9 mouse cellular contexts compared by ENCODE assay signal in genomic region chr10:82986251-82986992, GRCm38 (mm10). TPM values are rescaled to one million over a fixed set of nuclear protein-coding genes. Genes with fewer than 3 reads are reported as not detected.
A peak's percentile ranks its signal among the peaks of the same experiment; 100 is the strongest.
DNase-seq lines count a peak whose midpoint lies in the region; ATAC-seq lines count a peak whose summit lies in the region.
"Had no signal": no experiment of that assay in that cellular context is flagged by ENCODE, and none has a peak within 500 bp of the region (broad histone marks: within the 10 kb centered on the region; RNA-seq: fewer than 3 reads in every experiment).

No protein-coding gene starts in this region.

- H3K27ac ChIP-seq in hindbrain, embryonic 12.5 days, result peak overlapping the region; percentile 90
- peak overlapping the region; percentile 87 for H3K27ac ChIP-seq in liver, embryonic 16.5 days (ENCODE audit: low read length)
- H3K27ac ChIP-seq in stomach, embryonic 14.5 days (ENCODE audit: low read length), result no peak overlapping the region

- H3K36me3 ChIP-seq in hindbrain, embryonic 12.5 days, result no peaks in the 10 kb centered on the region
- H3K36me3 ChIP-seq in liver, embryonic 16.5 days (ENCODE audit: control insufficient read depth, insufficient read depth), result no peaks in the 10 kb centered on the region
- H3K36me3 ChIP-seq in stomach, embryonic 14.5 days (ENCODE audit: control insufficient read depth, insufficient read depth, low read length), result no peaks in the 10 kb centered on the region

- 4% methylated on average over 21 of the region's 21 CpGs for WGBS in hindbrain, embryonic 12.5 days
- WGBS in liver, embryonic 16.5 days (ENCODE audit: insufficient replicate concordance), result 3% methylated on average over 21 of the region's 21 CpGs
- WGBS in stomach, embryonic 14.5 days, result 6% methylated on average over 21 of the region's 21 CpGs

- H3K4me2 ChIP-seq in hindbrain, embryonic 12.5 days (replicated peaks), result peak overlapping the region; percentile 86
- peak overlapping the region; percentile 96 for H3K4me2 ChIP-seq in liver, embryonic 16.5 days (ENCODE audit: low read depth, low read length)
- H3K4me2 ChIP-seq in stomach, embryonic 14.5 days (replicated peaks; ENCODE audit: low read depth, low read length), result peak overlapping the region; percentile 59

- H3K9me3 ChIP-seq in hindbrain, embryonic 12.5 days (replicated peaks), result no peaks in the 10 kb centered on the region
- H3K9me3 ChIP-seq in liver, embryonic 16.5 days (replicated peaks; ENCODE audit: control insufficient read depth, low read length), result no peaks in the 10 kb centered on the region
- no peaks in the 10 kb centered on the region for H3K9me3 ChIP-seq in stomach, embryonic 14.5 days (ENCODE audit: control insufficient read depth, low read depth, low read length)

- ATAC-seq in hindbrain, embryonic 12.5 days (ENCODE audit: low FRiP score), result peak; percentile 15; the same call in 1 of the 2 replicates
- no peak for ATAC-seq in liver, embryonic 16.5 days (ENCODE audit: low read depth)
- no peak for ATAC-seq in stomach, embryonic 14.5 days (ENCODE audit: insufficient number of reproducible peaks, insufficient read depth, low FRiP score, low read depth)

- peaks cover 25% of the 10 kb centered on the region for H3K27me3 ChIP-seq in hindbrain, embryonic 12.5 days
- peaks cover 30% of the 10 kb centered on the region for H3K27me3 ChIP-seq in liver, embryonic 16.5 days (ENCODE audit: control insufficient read depth, insufficient read depth, low read depth, low read length)
- H3K27me3 ChIP-seq in stomach, embryonic 14.5 days (ENCODE audit: control insufficient read depth, insufficient read depth, low read length), result no peaks in the 10 kb centered on the region
- H3K27me3 ChIP-seq: Patski had no signal

- H3K9ac ChIP-seq in hindbrain, embryonic 12.5 days, result peak overlapping the region; percentile 87
- peak overlapping the region; percentile 87 for H3K9ac ChIP-seq in liver, embryonic 16.5 days (ENCODE audit: low read depth, low read length)
- peak overlapping the region; percentile 57 for H3K9ac ChIP-seq in stomach, embryonic 14.5 days (replicated peaks; ENCODE audit: low read depth, low read length)

- peaks cover 36% of the 10 kb centered on the region for H3K4me1 ChIP-seq in hindbrain, embryonic 12.5 days
- peaks cover 49% of the 10 kb centered on the region for H3K4me1 ChIP-seq in liver, embryonic 16.5 days (ENCODE audit: control insufficient read depth, low read depth, low read length)
- peaks cover 23% of the 10 kb centered on the region for H3K4me1 ChIP-seq in stomach, embryonic 14.5 days (ENCODE audit: control insufficient read depth, insufficient read depth, low read length)

- peak overlapping the region; percentile 80 for H3K4me3 ChIP-seq in hindbrain, embryonic 12.5 days
- H3K4me3 ChIP-seq in liver, embryonic 16.5 days (ENCODE audit: low read depth, low read length), result peak overlapping the region; percentile 85
- H3K4me3 ChIP-seq in stomach, embryonic 14.5 days (ENCODE audit: low read depth, low read length), result peak overlapping the region; percentile 72

- peak; percentile 21 for DNase-seq in cerebellum, adult 11-12 months
- no peak for DNase-seq in cerebellum, adult 8-10 months
- DNase-seq in A20 (ENCODE audit: low read depth, low spot score), result peak; percentile 85
- DNase-seq in cerebellum, postnatal 14 days, result peak; percentile 18 to 37
- DNase-seq in ovary, postnatal 14 days (ENCODE audit: low spot score), result no peak

RNA-seq across cellular contexts. Expression of gene Chst11, which starts 1.1 kb away (rescaled TPM):
- 2.5 and 2.7 TPM in 2 replicates for polyA plus RNA-seq in hindbrain, embryonic 12.5 days (2016; fragmentation: Nextera tagmentation; extraction: Ambion mirVana)
- 0.93 and 1.0 TPM in 2 replicates for polyA plus RNA-seq in liver, embryonic 16.5 days (2015; fragmentation: Nextera tagmentation; extraction: Ambion mirVana)
- polyA plus RNA-seq in stomach, embryonic 14.5 days (2014; fragmentation: Nextera tagmentation; extraction: Ambion mirVana), result 2.0 TPM in 2 replicates

Comparison
In these comparisons a context has a peak if more than half of its experiments do, and no peak if none do; other contexts are left out.
1. DNase-seq: peak in cerebellum, adult 11-12 months (single experiment), A20 (single experiment) and cerebellum, postnatal 14 days (2 of 2); none in cerebellum, adult 8-10 months (single experiment) and ovary, postnatal 14 days (single experiment).
2. Peak in every context shown above with its lines, with median percentiles within 50 percentile points of each other: H3K4me2 ChIP-seq, H3K4me3 ChIP-seq and H3K9ac ChIP-seq.